Mouse (Mus musculus) limb, embryonic 11.5 days (tissue): ENCODE results near the gene Hif3a. TPM values are rescaled to one million over a fixed set of nuclear protein-coding genes. Genes with fewer than 3 reads are reported as not detected.
"Not testable (repeated sequence)": the region's sequence is repeated elsewhere in the genome, so short reads cannot be mapped to it uniquely, and the experiment has no call there.

ENCODE experiments used
- ATAC-seq: fragments of 200-750 bp; cut with Nextera tagmentation; 2 replicates; pipeline ENCODE4 v1.8.0; 2017; ENCODE audit warnings: low read depth; ENCODE audit not compliant: insufficient number of reproducible peaks, low FRiP score, low TSS enrichment
- DNase-seq: peaks from one replicate; pipeline ENCODE4 v3.0.0-alpha.2; 2015; ENCODE audit warnings: low spot score
- H3K27ac ChIP-seq: fragments of 300-500 bp; sonication (generic); replicated peaks from 2 replicates; pipeline ENCODE4 v1.5.1; 2014; ENCODE audit warnings: low read depth, mild to moderate bottlenecking, low read length
- H3K27me3 ChIP-seq: fragments of 300-500 bp; sonication (generic); 2 replicates; pipeline ENCODE4 v1.6.1; 2014; ENCODE audit warnings: mild to moderate bottlenecking, low read length, mixed read lengths; ENCODE audit not compliant: control insufficient read depth, insufficient read depth
- H3K36me3 ChIP-seq: fragments of 300-500 bp; sonication (generic); 2 replicates; pipeline ENCODE4 v1.6.1; 2014; ENCODE audit warnings: mild to moderate bottlenecking, low read length, moderate library complexity, mixed read lengths; ENCODE audit not compliant: control insufficient read depth, insufficient read depth
- H3K4me1 ChIP-seq: fragments of 300-500 bp; sonication (generic); 2 replicates; pipeline ENCODE4 v1.6.1; 2014; ENCODE audit warnings: low read length, mixed read lengths; ENCODE audit not compliant: control insufficient read depth, insufficient read depth
- H3K4me2 ChIP-seq: fragments of 300-500 bp; sonication (generic); 2 replicates; pipeline ENCODE4 v1.6.1; 2014; ENCODE audit warnings: low read depth, mild to moderate bottlenecking, moderate library complexity; ENCODE audit not compliant: severe bottlenecking
- H3K4me3 ChIP-seq: fragments of 300-500 bp; sonication (generic); 2 replicates; pipeline ENCODE4 v1.5.1; 2014; ENCODE audit warnings: low read depth, low read length
- H3K9ac ChIP-seq: fragments of 300-500 bp; sonication (generic); 2 replicates; pipeline ENCODE4 v1.6.1; 2014; ENCODE audit warnings: mild to moderate bottlenecking, low read length
- H3K9me3 ChIP-seq: fragments of 300-500 bp; sonication (generic); 2 replicates; pipeline ENCODE4 v1.6.1; 2016; ENCODE audit warnings: low read length; ENCODE audit not compliant: control insufficient read depth
- WGBS: fragments of 180-500 bp; shearing (Covaris S2); extraction: QIAGEN DNeasy Blood & Tissue Kit; methylation state at CpG from one replicate; pipeline ENCODE4 v1.1.7; 2014; 5-methylcytosine and 5-hydroxymethylcytosine counted together
- polyA plus RNA-seq: library from polyadenylated mRNA; unstranded; fragments of >200 nt; fragmentation: Nextera tagmentation; extraction: Ambion mirVana; gene quantifications from 2 replicates; pipeline ENCODE4 v1.2.1, GENCODE M21; 2014

Gene Hif3a
- polyA plus RNA-seq: 8.9 and 9.6 TPM in 2 replicates

GRCm38 (mm10) chr7:17062389-17062788, at the start of gene Hif3a:
Hif3a (minus strand) TSS chr7:17062427.
- H3K4me3 ChIP-seq: peak within 1 kb of the TSS; percentile 43
- H3K9me3 ChIP-seq: no peaks in the 10 kb centered on the region
- H3K4me2 ChIP-seq: peak within 1 kb of the TSS; percentile 79
- H3K9ac ChIP-seq: peak within 1 kb of the TSS; percentile 57
- ATAC-seq: peak; percentile 86
- peak; percentile 90 for DNase-seq
- H3K4me1 ChIP-seq: peaks cover 32% of the 10 kb centered on the region
- H3K27ac ChIP-seq: no peak within 1 kb of the TSS
- 0% methylated on average over 15 of the region's 15 CpGs for WGBS
- H3K27me3 ChIP-seq: no peaks in the 10 kb centered on the region
- no peaks in the 10 kb centered on the region for H3K36me3 ChIP-seq

- DNase-seq, H3K27ac ChIP-seq, H3K4me2 ChIP-seq, ATAC-seq, H3K4me3 ChIP-seq, H3K27me3 ChIP-seq, H3K9me3 ChIP-seq, H3K9ac ChIP-seq, H3K36me3 ChIP-seq, H3K4me1 ChIP-seq: not testable (repeated sequence)
- WGBS: 94% methylated on average over 13 of the region's 13 CpGs
These were observed 39.4 kb upstream of the Hif3a start for GRCm38 (mm10) chr7:17101631-17102030.

GRCm38 (mm10) chr7:17091280-17091679, 29.1 kb upstream of the Hif3a start:
- no peak for ATAC-seq
- no peaks in the 10 kb centered on the region for H3K4me1 ChIP-seq
- peak; percentile 29 for DNase-seq
- H3K4me2 ChIP-seq: no peak overlapping the region
- no peaks in the 10 kb centered on the region for H3K9me3 ChIP-seq
- no peaks in the 10 kb centered on the region for H3K27me3 ChIP-seq
- no peaks in the 10 kb centered on the region for H3K36me3 ChIP-seq
- WGBS: 15% methylated on average over 1 of the region's 1 CpGs
- no peak overlapping the region for H3K4me3 ChIP-seq
- no peak overlapping the region for H3K9ac ChIP-seq
- H3K27ac ChIP-seq: no peak overlapping the region

- Histone ChIP-seq H3K4me1 (no peaks in the 10 kb centered on the region), H3K4me2 (no peak overlapping the region), H3K9ac (no peak overlapping the region), H3K27ac (no peak overlapping the region), H3K36me3 (no peaks in the 10 kb centered on the region), H3K9me3 (no peaks in the 10 kb centered on the region), H3K4me3 (no peak overlapping the region), H3K27me3 (no peaks in the 10 kb centered on the region)
- WGBS: 54% methylated on average over 3 of the region's 3 CpGs
- ATAC-seq (no peak), DNase-seq (peak; percentile 6)
These were observed 27.9 kb upstream of the Hif3a start for GRCm38 (mm10) chr7:17090058-17090585.

- ATAC-seq (no peak), DNase-seq (peak; percentile 6)
- Histone ChIP-seq H3K4me3 (no peak overlapping the region), H3K9me3 (no peaks in the 10 kb centered on the region), H3K27me3 (no peaks in the 10 kb centered on the region), H3K4me2 (no peak overlapping the region), H3K9ac (no peak overlapping the region), H3K27ac (no peak overlapping the region), H3K36me3 (no peaks in the 10 kb centered on the region), H3K4me1 (no peaks in the 10 kb centered on the region)
- WGBS: 78% methylated on average over 3 of the region's 3 CpGs
These were observed 25.5 kb upstream of the Hif3a start for GRCm38 (mm10) chr7:17087731-17088130.

GRCm38 (mm10) chr7:17082766-17083165, 20.5 kb upstream of the Hif3a start:
- no peak overlapping the region for H3K9ac ChIP-seq
- H3K4me3 ChIP-seq: no peak overlapping the region
- no peaks in the 10 kb centered on the region for H3K27me3 ChIP-seq
- H3K4me2 ChIP-seq: no peak overlapping the region
- ATAC-seq (no peak), DNase-seq (peak; percentile 6)
- WGBS: 80% methylated on average over 4 of the region's 4 CpGs
- no peak overlapping the region for H3K27ac ChIP-seq
- H3K36me3 ChIP-seq: no peaks in the 10 kb centered on the region
- no peaks in the 10 kb centered on the region for H3K4me1 ChIP-seq
- H3K9me3 ChIP-seq: 0 out of 2 replicates have a peak, but pooled peaks cover 3% of the 10 kb centered on the region

- no peak overlapping the region for H3K9ac ChIP-seq
- no peak for DNase-seq
- 87% methylated on average over 7 of the region's 7 CpGs for WGBS
- no peaks in the 10 kb centered on the region for H3K4me1 ChIP-seq
- H3K27ac ChIP-seq: no peak overlapping the region
- ATAC-seq: no peak
- H3K27me3 ChIP-seq: no peaks in the 10 kb centered on the region
- no peak overlapping the region for H3K4me2 ChIP-seq
- 0 out of 2 replicates have a peak, but pooled peaks cover 6% of the 10 kb centered on the region for H3K9me3 ChIP-seq
- H3K4me3 ChIP-seq: no peak overlapping the region
- no peaks in the 10 kb centered on the region for H3K36me3 ChIP-seq
These were observed 15.9 kb upstream of the Hif3a start for GRCm38 (mm10) chr7:17078076-17078654.

GRCm38 (mm10) chr7:17076542-17076941, 14.3 kb upstream of the Hif3a start:
- Histone ChIP-seq H3K4me3 (no peak overlapping the region), H3K9ac (no peak overlapping the region), H3K4me1 (no peaks in the 10 kb centered on the region), H3K27ac (no peak overlapping the region), H3K9me3 (0 out of 2 replicates have a peak, but pooled peaks cover 6% of the 10 kb centered on the region), H3K27me3 (no peaks in the 10 kb centered on the region), H3K36me3 (no peaks in the 10 kb centered on the region), H3K4me2 (no peak overlapping the region)
- DNase-seq (no peak), ATAC-seq (no peak)
- 95% methylated on average over 1 of the region's 1 CpGs for WGBS
